Mouse (Mus musculus): ENCODE measurements around the gene Tle3.

DNA sequence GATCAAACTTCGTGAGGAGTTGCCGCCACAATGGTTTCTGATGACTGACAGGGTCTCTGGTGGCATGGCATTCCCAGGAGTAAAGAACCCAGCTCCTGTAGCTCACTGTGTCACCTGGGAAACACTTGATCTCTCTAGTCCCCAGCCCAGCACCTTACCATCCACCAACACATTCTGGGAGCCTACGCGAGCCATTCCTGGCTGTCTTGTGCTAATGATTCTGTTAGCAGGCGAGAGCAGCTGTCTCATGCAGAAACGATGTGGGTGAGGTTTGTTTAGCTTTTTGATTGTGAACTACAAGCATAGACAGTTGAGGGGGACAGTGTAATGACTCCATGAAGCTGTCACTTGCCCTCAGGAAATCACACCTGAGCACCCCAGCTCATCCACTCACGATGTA, 54.3 kb downstream of the Tle3 start:
- TF ChIP-seq POLR2AphosphoS5 (IDR thresholded peaks at IDR 0.05; ENCODE audit: insufficient replicate concordance, low read depth, low read length), result no peak
- no peak for TF ChIP-seq CTCF (IDR thresholded peaks at IDR 0.05; ENCODE audit: low read depth, low read length)

Measured in G1E (cell line).